Mouse (Mus musculus) stomach, embryonic 16.5 days (tissue): ENCODE results near the gene Mpped2. TPM values are rescaled to one million over a fixed set of nuclear protein-coding genes. Genes with fewer than 3 reads are reported as not detected.

ENCODE experiments used
- ATAC-seq: fragments of 200-750 bp; cut with Nextera tagmentation; 2 replicates; pipeline ENCODE4 v1.8.0; 2017; ENCODE audit warnings: moderate number of reproducible peaks, moderate TSS enrichment; ENCODE audit not compliant: insufficient read depth, low FRiP score
- H3K27ac ChIP-seq: fragments of 300-500 bp; sonication (generic); 2 replicates; pipeline ENCODE4 v1.5.1; 2014; ENCODE audit warnings: low read length
- H3K27me3 ChIP-seq: fragments of 300-500 bp; sonication (generic); 2 replicates; pipeline ENCODE4 v1.6.1; 2014; ENCODE audit warnings: low read length, control low read depth, mixed read lengths; ENCODE audit not compliant: control insufficient read depth, insufficient read depth
- H3K36me3 ChIP-seq: fragments of 300-500 bp; sonication (generic); 2 replicates; pipeline ENCODE4 v1.6.1; 2014; ENCODE audit warnings: low read length; ENCODE audit not compliant: control insufficient read depth, insufficient read depth
- H3K4me1 ChIP-seq: fragments of 300-500 bp; sonication (generic); 2 replicates; pipeline ENCODE4 v1.6.1; 2014; ENCODE audit warnings: low read length, control low read depth, mixed read lengths; ENCODE audit not compliant: control insufficient read depth, insufficient read depth
- H3K4me2 ChIP-seq: fragments of 300-500 bp; sonication (generic); 2 replicates; pipeline ENCODE4 v1.6.1; 2014; ENCODE audit warnings: low read depth, low read length, mixed read lengths
- H3K4me3 ChIP-seq: fragments of 300-500 bp; sonication (generic); replicated peaks from 2 replicates; pipeline ENCODE4 v1.5.1; 2014; ENCODE audit warnings: mild to moderate bottlenecking, low read length
- H3K9ac ChIP-seq: fragments of 300-500 bp; sonication (generic); 2 replicates; pipeline ENCODE4 v1.6.1; 2014; ENCODE audit warnings: low read length
- H3K9me3 ChIP-seq: fragments of 300-500 bp; sonication (generic); replicated peaks from 2 replicates; pipeline ENCODE4 v1.6.1; 2016; ENCODE audit warnings: low read length, control low read depth; ENCODE audit not compliant: control insufficient read depth
- WGBS: fragments of 180-500 bp; shearing (Covaris S2); extraction: QIAGEN DNeasy Blood & Tissue Kit; methylation state at CpG from one replicate; pipeline ENCODE4 v1.1.7; 2014; 5-methylcytosine and 5-hydroxymethylcytosine counted together
- polyA plus RNA-seq: library from polyadenylated mRNA; unstranded; fragments of >200 nt; fragmentation: Nextera tagmentation; extraction: Ambion mirVana; gene quantifications from 2 replicates; pipeline ENCODE4 v1.2.1, GENCODE M21; 2015

The Mpped2 gene
- polyA plus RNA-seq, 1 experiment from 2014 or later = 14.5 TPM

DNA sequence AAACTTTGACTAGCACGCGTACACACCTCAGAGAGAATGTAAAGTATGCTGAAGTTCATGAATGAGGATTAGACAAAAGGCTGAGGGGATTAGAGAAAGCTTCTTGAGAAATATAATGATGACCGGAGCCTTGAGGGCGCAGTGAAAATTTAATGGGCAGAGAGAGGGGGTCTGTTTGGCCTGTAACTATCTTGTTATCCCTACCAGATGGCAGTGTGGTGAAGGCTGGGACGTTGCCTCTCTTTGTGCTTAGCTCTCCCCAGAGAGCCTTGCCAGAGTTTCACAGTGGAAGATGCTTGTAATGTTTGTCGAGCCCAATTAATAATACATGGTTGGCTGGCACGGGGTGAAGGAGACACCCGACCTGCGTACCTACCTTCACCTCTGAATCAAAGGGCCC is 156.3 kb downstream of the Mpped2 start:
- WGBS = 71% methylated on average over 9 of the region's 9 CpGs
- no peak for ATAC-seq
- H3K9ac ChIP-seq = no peak overlapping the region
- H3K4me1 ChIP-seq = peaks cover 15% of the 10 kb centered on the region
- H3K27ac ChIP-seq = no peak overlapping the region
- no peaks in the 10 kb centered on the region for H3K36me3 ChIP-seq
- H3K9me3 ChIP-seq = no peaks in the 10 kb centered on the region
- H3K4me2 ChIP-seq = no peak overlapping the region
- H3K27me3 ChIP-seq = no peaks in the 10 kb centered on the region
- H3K4me3 ChIP-seq = no peak overlapping the region

DNA sequence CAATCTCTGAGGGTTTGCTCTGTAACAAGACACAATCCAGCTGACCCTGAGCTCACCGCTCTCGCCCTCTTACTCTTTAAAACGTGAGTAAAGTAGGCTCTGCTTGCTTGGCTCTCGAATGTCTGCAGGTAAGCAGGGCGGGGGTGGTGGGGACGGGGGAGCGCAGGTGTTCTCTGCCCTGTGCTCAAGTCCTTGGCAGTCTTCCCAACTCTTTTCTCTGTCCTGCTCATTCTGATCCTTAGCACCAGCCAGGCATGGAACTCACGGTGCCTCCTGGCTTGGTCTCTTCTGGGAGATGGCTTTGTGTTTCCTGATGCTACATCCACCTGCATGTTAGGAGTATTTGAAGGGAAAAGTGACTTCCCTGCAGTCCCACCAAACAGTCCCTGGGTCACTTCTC is 158.4 kb downstream of the Mpped2 start:
- no peaks in the 10 kb centered on the region for H3K36me3 ChIP-seq
- ATAC-seq = no peak; the same call in 1 of the 2 replicates
- H3K27me3 ChIP-seq = no peaks in the 10 kb centered on the region
- no peak overlapping the region for H3K4me3 ChIP-seq
- H3K4me2 ChIP-seq = no peak overlapping the region
- WGBS = 60% methylated on average over 8 of the region's 8 CpGs
- peaks cover 22% of the 10 kb centered on the region; the same call in 1 of the 2 replicates for H3K4me1 ChIP-seq
- H3K9me3 ChIP-seq = no peaks in the 10 kb centered on the region
- no peak overlapping the region for H3K9ac ChIP-seq
- H3K27ac ChIP-seq = no peak overlapping the region

DNA sequence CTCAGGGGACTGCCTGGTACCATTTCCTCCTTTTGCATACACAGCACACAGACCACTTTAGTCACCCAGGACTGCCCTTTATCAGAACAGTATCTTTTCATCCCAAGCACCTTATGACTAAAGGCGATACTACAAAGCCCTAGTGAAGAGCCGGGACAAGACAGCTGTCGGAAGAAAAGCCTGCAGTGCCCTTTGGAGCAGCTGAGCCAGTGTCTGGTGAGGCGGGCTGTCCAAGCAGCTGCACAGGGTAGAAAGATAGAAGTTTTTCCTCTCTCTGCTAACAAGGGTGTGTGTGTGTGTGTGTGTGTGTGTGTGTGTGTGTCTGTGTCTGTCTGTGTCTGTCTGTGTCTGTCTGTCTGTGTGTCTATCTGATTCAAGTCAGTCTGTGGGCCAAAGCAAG is 161.1 kb downstream of the Mpped2 start:
- Histone ChIP-seq H3K36me3 (no peaks in the 10 kb centered on the region), H3K4me1 (peaks cover 26% of the 10 kb centered on the region; the same call in 1 of the 2 replicates), H3K4me3 (no peak overlapping the region), H3K4me2 (no peak overlapping the region), H3K27ac (no peak overlapping the region), H3K9me3 (no peaks in the 10 kb centered on the region), H3K27me3 (no peaks in the 10 kb centered on the region), H3K9ac (no peak overlapping the region)
- WGBS = 60% methylated on average over 4 of the region's 4 CpGs
- ATAC-seq = no peak

DNA sequence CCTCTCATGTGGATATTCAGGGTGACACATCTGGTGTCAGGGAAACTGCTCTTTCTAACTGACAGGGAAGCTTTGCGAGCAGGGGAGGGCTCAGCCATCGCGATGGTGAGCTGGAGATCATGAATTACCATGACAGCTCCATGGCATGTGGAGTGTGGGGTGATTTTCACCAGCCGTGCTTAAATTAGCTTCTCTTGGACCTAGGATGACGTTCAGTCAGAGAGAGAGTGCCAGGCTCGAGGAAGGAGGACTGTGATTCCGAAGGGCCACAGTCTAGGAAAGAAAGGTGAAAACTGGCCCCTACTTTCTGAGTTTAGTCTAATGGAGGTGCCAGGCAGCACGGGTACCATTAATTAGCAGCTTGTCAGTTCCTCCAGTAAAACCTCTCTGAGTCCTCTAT is 161.7 kb downstream of the Mpped2 start:
- H3K4me3 ChIP-seq = no peak overlapping the region
- no peaks in the 10 kb centered on the region for H3K9me3 ChIP-seq
- no peaks in the 10 kb centered on the region for H3K27me3 ChIP-seq
- H3K4me1 ChIP-seq = peaks cover 26% of the 10 kb centered on the region; the same call in 1 of the 2 replicates
- 0 out of 2 replicates have a peak, but pooled peaks have one; percentile 15 for ATAC-seq
- H3K27ac ChIP-seq = no peak overlapping the region
- H3K36me3 ChIP-seq = no peaks in the 10 kb centered on the region
- WGBS = 39% methylated on average over 8 of the region's 8 CpGs
- H3K4me2 ChIP-seq = 0 out of 2 replicates have a peak overlapping the region, but pooled peaks have one; percentile 1
- H3K9ac ChIP-seq = peak overlapping the region; percentile 22; the same call in 1 of the 2 replicates

DNA sequence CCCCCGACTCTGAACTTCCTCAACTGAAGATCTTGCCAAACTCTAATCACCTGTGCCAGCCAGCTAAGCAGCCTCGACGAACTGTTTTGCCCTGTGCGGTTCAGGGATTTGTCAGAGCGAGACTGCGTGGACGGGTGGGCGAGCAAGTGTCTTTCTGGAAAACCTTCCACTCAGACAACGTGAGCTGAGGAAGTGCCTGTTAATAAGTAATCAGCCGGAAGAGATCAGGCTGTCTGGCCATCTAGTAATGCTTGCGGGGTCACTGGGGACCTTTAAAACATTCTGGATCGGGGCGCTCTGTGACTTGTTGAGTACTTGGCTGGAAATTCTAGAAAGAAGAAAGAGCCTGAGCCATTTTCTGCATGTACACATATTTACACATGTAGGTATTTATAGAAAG is 162.1 kb downstream of the Mpped2 start:
- Histone ChIP-seq H3K27ac (no peak overlapping the region), H3K9ac (peak overlapping the region; percentile 10; the same call in 1 of the 2 replicates), H3K4me1 (peaks cover 26% of the 10 kb centered on the region; the same call in 1 of the 2 replicates), H3K27me3 (no peaks in the 10 kb centered on the region), H3K36me3 (no peaks in the 10 kb centered on the region), H3K4me3 (no peak overlapping the region), H3K9me3 (no peaks in the 10 kb centered on the region), H3K4me2 (0 out of 2 replicates have a peak overlapping the region, but pooled peaks have one; percentile 1)
- 35% methylated on average over 13 of the region's 13 CpGs for WGBS
- no peak for ATAC-seq

DNA sequence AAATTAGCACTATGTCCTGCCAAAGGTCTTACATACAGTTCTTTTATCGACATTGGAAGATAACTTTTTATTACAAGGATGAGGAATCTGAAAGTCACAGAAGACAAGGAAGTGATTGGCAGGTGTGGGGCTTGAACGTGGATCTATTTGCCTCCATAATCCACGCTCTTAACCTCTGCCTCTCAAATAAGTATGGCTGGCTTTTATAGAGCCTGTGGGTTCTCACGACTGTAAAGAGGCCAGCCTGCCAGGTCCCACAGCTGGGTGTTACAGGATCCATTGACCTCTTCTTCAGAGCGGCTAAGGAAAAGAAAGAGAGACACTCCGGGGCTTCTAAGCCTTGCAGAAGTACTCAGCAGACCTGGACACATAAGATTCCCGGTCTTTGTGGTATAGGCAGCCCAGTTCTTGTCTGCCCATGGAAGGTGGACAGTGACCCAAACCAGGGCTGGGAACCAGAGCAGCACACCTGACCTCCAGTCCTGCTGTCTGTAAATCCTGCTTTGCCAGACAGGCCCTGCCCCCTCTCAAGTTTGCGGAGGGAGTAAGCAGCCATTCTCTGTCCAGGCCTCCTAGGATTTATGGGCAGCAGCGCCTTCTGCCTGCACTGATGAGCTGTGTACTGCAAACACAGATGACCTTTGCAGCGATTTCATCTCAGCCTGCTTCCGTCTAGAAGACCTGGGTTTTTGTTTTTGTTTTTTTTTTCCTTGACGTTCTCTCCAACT is 162.7 kb downstream of the Mpped2 start:
- no peak overlapping the region for H3K27ac ChIP-seq
- no peak overlapping the region; the same call in 1 of the 2 replicates for H3K4me2 ChIP-seq
- no peaks in the 10 kb centered on the region for H3K27me3 ChIP-seq
- no peak; the same call in 1 of the 2 replicates for ATAC-seq
- H3K4me3 ChIP-seq = no peak overlapping the region
- WGBS = 39% methylated on average over 12 of the region's 12 CpGs
- no peaks in the 10 kb centered on the region for H3K9me3 ChIP-seq
- H3K9ac ChIP-seq = no peak overlapping the region
- H3K36me3 ChIP-seq = no peaks in the 10 kb centered on the region
- H3K4me1 ChIP-seq = peaks cover 26% of the 10 kb centered on the region; the same call in 1 of the 2 replicates

DNA sequence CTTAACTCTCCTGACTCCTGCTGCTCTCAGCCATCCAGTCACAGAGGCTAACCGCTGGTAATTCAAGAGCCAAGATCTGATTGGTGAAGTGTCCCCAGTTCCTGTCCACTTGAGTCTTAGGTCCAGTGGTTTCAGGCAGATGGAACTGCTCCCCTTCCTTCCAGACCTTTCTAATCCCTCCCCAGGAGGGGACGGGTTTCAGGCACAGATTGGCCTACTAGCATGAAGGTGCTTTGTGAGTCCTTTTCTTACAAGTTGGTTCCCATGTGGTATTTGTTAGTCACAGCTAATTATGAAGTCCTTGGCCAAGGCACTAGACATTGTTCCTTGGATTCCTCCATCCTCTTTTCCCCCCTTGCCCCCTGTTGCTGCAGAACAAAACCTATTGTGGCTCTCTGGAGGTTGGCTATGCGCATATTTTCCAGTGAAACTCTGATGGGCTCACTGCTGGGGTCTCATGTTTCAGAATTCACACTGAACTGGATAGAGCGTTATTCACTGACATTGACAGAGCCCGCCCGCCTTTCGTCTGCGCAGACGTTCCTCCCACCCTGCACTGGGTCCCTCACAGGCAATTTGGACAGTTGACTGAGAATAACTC is 163.4 kb downstream of the Mpped2 start:
- WGBS = 57% methylated on average over 9 of the region's 9 CpGs
- H3K27me3 ChIP-seq = no peaks in the 10 kb centered on the region
- H3K4me2 ChIP-seq = no peak overlapping the region; the same call in 1 of the 2 replicates
- no peaks in the 10 kb centered on the region for H3K36me3 ChIP-seq
- H3K9me3 ChIP-seq = no peaks in the 10 kb centered on the region
- no peak overlapping the region for H3K9ac ChIP-seq
- no peak overlapping the region for H3K27ac ChIP-seq
- peaks cover 26% of the 10 kb centered on the region; the same call in 1 of the 2 replicates for H3K4me1 ChIP-seq
- no peak overlapping the region for H3K4me3 ChIP-seq
- no peak for ATAC-seq

DNA sequence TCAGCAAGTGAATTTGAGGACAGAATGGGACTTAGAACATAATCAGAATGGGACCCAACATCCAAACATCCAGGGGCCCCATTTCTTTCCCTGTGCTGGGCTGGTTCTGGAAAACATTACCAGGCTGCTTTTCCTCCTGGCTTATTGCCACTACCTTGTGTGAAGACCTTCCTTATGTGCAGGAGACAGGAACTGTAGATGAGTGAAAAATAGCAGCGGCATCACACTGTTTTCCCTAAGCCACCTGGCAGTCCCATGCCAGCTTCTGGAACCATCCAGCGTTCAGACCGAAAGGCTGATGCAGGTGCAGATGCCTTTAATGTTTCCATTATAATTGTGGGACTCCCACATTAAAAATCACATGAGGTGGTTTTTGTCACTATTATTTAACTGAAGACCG is 164.2 kb downstream of the Mpped2 start:
- no peak for ATAC-seq
- H3K27ac ChIP-seq = no peak overlapping the region
- no peaks in the 10 kb centered on the region for H3K27me3 ChIP-seq
- H3K9ac ChIP-seq = no peak overlapping the region
- H3K4me3 ChIP-seq = no peak overlapping the region
- no peaks in the 10 kb centered on the region for H3K36me3 ChIP-seq
- H3K9me3 ChIP-seq = no peaks in the 10 kb centered on the region
- H3K4me2 ChIP-seq = no peak overlapping the region
- peaks cover 26% of the 10 kb centered on the region; the same call in 1 of the 2 replicates for H3K4me1 ChIP-seq
- 51% methylated on average over 4 of the region's 4 CpGs for WGBS

DNA sequence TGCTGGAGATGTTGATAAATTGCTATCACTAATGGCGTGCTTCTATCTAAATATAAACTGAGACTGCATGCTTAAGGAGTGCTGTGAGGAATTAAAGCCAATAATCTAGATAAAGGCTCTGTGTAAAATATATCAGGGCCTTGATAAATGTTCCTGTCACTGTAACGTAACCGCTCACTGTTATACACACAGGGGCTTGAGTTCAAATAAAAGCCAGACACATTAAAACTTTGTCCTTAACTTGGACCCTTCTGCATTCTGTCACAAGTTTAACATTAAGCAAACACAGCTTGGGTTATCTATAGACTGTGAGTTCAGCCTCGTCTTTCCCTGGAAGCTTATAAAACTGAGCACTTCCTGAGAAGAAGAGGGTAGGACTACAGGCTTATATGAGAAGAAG is 164.6 kb downstream of the Mpped2 start:
- Histone ChIP-seq H3K4me1 (peaks cover 27% of the 10 kb centered on the region), H3K9ac (no peak overlapping the region), H3K4me2 (no peak overlapping the region), H3K27ac (peak overlapping the region; percentile 21; the same call in 1 of the 2 replicates), H3K27me3 (no peaks in the 10 kb centered on the region), H3K9me3 (no peaks in the 10 kb centered on the region), H3K4me3 (no peak overlapping the region), H3K36me3 (no peaks in the 10 kb centered on the region)
- WGBS = 20% methylated on average over 4 of the region's 4 CpGs
- ATAC-seq = peak; percentile 49; the same call in 1 of the 2 replicates
